Mouse (Mus musculus): Measurements from ENCODE around the gene Hsd11b1. TPM values are rescaled to one million over a fixed set of nuclear protein-coding genes. Genes with fewer than 3 reads are reported as not detected.

Hsd11b1 gene
- total and polyA plus RNA-seq, 2 experiments from 2014 or later, result 2.8 to 3.0 TPM

GRCm38 (mm10) chr1:193207503-193207902 lies 56.4 kb downstream of the Hsd11b1 start, which contains the start of gene Lamb3:
TSS of gene Lamb3 (plus strand) at chr1:193207699.
- no peaks in the 10 kb centered on the region for H3K9me3 ChIP-seq (ENCODE audit: low read length)
- 92% methylated on average over 3 of the region's 3 CpGs for WGBS
- no peak for DNase-seq (ENCODE audit: low spot score)
- ATAC-seq (ENCODE audit: low FRiP score), result no peak
- H3K4me1 ChIP-seq (ENCODE audit: insufficient read depth, low read length), result no peaks in the 10 kb centered on the region
- no peak within 1 kb of the TSS for H3K4me2 ChIP-seq (ENCODE audit: low read depth, low read length, poor library complexity, severe bottlenecking)
- H3K4me3 ChIP-seq (ENCODE audit: low read depth, low read length), result no peak within 1 kb of the TSS
- H3K27ac ChIP-seq (ENCODE audit: low read depth, low read length), result no peak within 1 kb of the TSS
- H3K36me3 ChIP-seq (ENCODE audit: insufficient read depth, low read length), result no peaks in the 10 kb centered on the region
- no peak for TF ChIP-seq CTCF (IDR thresholded peaks at IDR 0.05)
- no peak within 1 kb of the TSS for H3K9ac ChIP-seq (replicated peaks; ENCODE audit: low read length, poor library complexity, severe bottlenecking)
- no peaks in the 10 kb centered on the region for H3K27me3 ChIP-seq (ENCODE audit: insufficient read depth, low read length)

- Histone ChIP-seq H3K4me2 (ENCODE audit: low read depth, low read length, poor library complexity, severe bottlenecking) (no peak overlapping the region), H3K9ac (replicated peaks; ENCODE audit: low read length, poor library complexity, severe bottlenecking) (no peak overlapping the region), H3K4me1 (ENCODE audit: insufficient read depth, low read length) (no peaks in the 10 kb centered on the region), H3K27me3 (ENCODE audit: insufficient read depth, low read length) (no peaks in the 10 kb centered on the region), H3K36me3 (ENCODE audit: insufficient read depth, low read length) (no peaks in the 10 kb centered on the region), H3K27ac (ENCODE audit: low read depth, low read length) (no peak overlapping the region), H3K4me3 (ENCODE audit: low read depth, low read length) (no peak overlapping the region), H3K9me3 (ENCODE audit: low read length) (no peaks in the 10 kb centered on the region)
- ATAC-seq (ENCODE audit: low FRiP score) (no peak), DNase-seq (ENCODE audit: low spot score) (no peak)
- 93% methylated on average over 2 of the region's 2 CpGs for WGBS
- TF ChIP-seq CTCF (IDR thresholded peaks at IDR 0.05), result no peak
These were observed 58.4 kb downstream of the Hsd11b1 start for GRCm38 (mm10) chr1:193205431-193205830.

- TF ChIP-seq CTCF (IDR thresholded peaks at IDR 0.05), result no peak
- Histone ChIP-seq H3K4me3 (ENCODE audit: low read depth, low read length) (no peak overlapping the region), H3K9me3 (ENCODE audit: low read length) (no peaks in the 10 kb centered on the region), H3K4me1 (ENCODE audit: insufficient read depth, low read length) (no peaks in the 10 kb centered on the region), H3K4me2 (ENCODE audit: low read depth, low read length, poor library complexity, severe bottlenecking) (no peak overlapping the region), H3K36me3 (ENCODE audit: insufficient read depth, low read length) (no peaks in the 10 kb centered on the region), H3K9ac (replicated peaks; ENCODE audit: low read length, poor library complexity, severe bottlenecking) (no peak overlapping the region), H3K27ac (ENCODE audit: low read depth, low read length) (no peak overlapping the region), H3K27me3 (ENCODE audit: insufficient read depth, low read length) (no peaks in the 10 kb centered on the region)
- ATAC-seq (ENCODE audit: low FRiP score) (no peak), DNase-seq (ENCODE audit: low spot score) (no peak)
- 84% methylated on average over 2 of the region's 2 CpGs for WGBS
These were observed 60.1 kb downstream of the Hsd11b1 start for GRCm38 (mm10) chr1:193203821-193204220.

GRCm38 (mm10) chr1:193201383-193201778 lies 62.5 kb downstream of the Hsd11b1 start, which contains the start of gene Traf3ip3:
TSS of gene Traf3ip3 (minus strand) at chr1:193201703.
- no peaks in the 10 kb centered on the region for H3K36me3 ChIP-seq (ENCODE audit: insufficient read depth, low read length)
- H3K4me1 ChIP-seq (ENCODE audit: insufficient read depth, low read length), result no peaks in the 10 kb centered on the region
- no peaks in the 10 kb centered on the region for H3K27me3 ChIP-seq (ENCODE audit: insufficient read depth, low read length)
- DNase-seq (ENCODE audit: low spot score) (peak; percentile 4), ATAC-seq (ENCODE audit: low FRiP score) (no peak)
- WGBS, result 74% methylated on average over 5 of the region's 5 CpGs
- H3K4me2 ChIP-seq (ENCODE audit: low read depth, low read length, poor library complexity, severe bottlenecking), result no peak within 1 kb of the TSS
- no peak within 1 kb of the TSS for H3K9ac ChIP-seq (replicated peaks; ENCODE audit: low read length, poor library complexity, severe bottlenecking)
- no peak for TF ChIP-seq CTCF (IDR thresholded peaks at IDR 0.05)
- no peaks in the 10 kb centered on the region for H3K9me3 ChIP-seq (ENCODE audit: low read length)
- H3K4me3 ChIP-seq (ENCODE audit: low read depth, low read length), result no peak within 1 kb of the TSS
- no peak within 1 kb of the TSS for H3K27ac ChIP-seq (ENCODE audit: low read depth, low read length)

- Histone ChIP-seq H3K9ac (replicated peaks; ENCODE audit: low read length, poor library complexity, severe bottlenecking) (no peak overlapping the region), H3K4me1 (ENCODE audit: insufficient read depth, low read length) (no peaks in the 10 kb centered on the region), H3K9me3 (ENCODE audit: low read length) (no peaks in the 10 kb centered on the region), H3K4me3 (ENCODE audit: low read depth, low read length) (no peak overlapping the region), H3K27me3 (ENCODE audit: insufficient read depth, low read length) (no peaks in the 10 kb centered on the region), H3K4me2 (ENCODE audit: low read depth, low read length, poor library complexity, severe bottlenecking) (no peak overlapping the region), H3K36me3 (ENCODE audit: insufficient read depth, low read length) (no peaks in the 10 kb centered on the region), H3K27ac (ENCODE audit: low read depth, low read length) (no peak overlapping the region)
- ATAC-seq (ENCODE audit: low FRiP score), result no peak
- TF ChIP-seq CTCF (IDR thresholded peaks at IDR 0.05), result no peak
- no peak for DNase-seq (ENCODE audit: low spot score)
- WGBS, result 79% methylated on average over 8 of the region's 8 CpGs
These were observed 63.1 kb downstream of the Hsd11b1 start for GRCm38 (mm10) chr1:193200640-193201382.

GRCm38 (mm10) chr1:193198312-193198711 lies 65.6 kb downstream of the Hsd11b1 start:
- H3K27ac ChIP-seq (ENCODE audit: low read depth, low read length), result no peak overlapping the region
- ATAC-seq (ENCODE audit: low FRiP score), result no peak
- 85% methylated on average over 2 of the region's 2 CpGs for WGBS
- no peaks in the 10 kb centered on the region for H3K36me3 ChIP-seq (ENCODE audit: insufficient read depth, low read length)
- H3K4me2 ChIP-seq (ENCODE audit: low read depth, low read length, poor library complexity, severe bottlenecking), result no peak overlapping the region
- no peak for DNase-seq (ENCODE audit: low spot score)
- no peak overlapping the region for H3K9ac ChIP-seq (replicated peaks; ENCODE audit: low read length, poor library complexity, severe bottlenecking)
- H3K9me3 ChIP-seq (ENCODE audit: low read length), result no peaks in the 10 kb centered on the region
- no peaks in the 10 kb centered on the region for H3K4me1 ChIP-seq (ENCODE audit: insufficient read depth, low read length)
- peak; percentile 23 for TF ChIP-seq CTCF (IDR thresholded peaks at IDR 0.05)
- no peaks in the 10 kb centered on the region for H3K27me3 ChIP-seq (ENCODE audit: insufficient read depth, low read length)
- no peak overlapping the region for H3K4me3 ChIP-seq (ENCODE audit: low read depth, low read length)
